Mouse (Mus musculus): ENCODE results near the gene Tmem233.

- TF ChIP-seq CTCF (conservative IDR thresholded peaks at IDR 0.05; ENCODE audit: low read length) (no peak), POU5F1 (IDR thresholded peaks at IDR 0.05; ENCODE audit: borderline replicate concordance, low read length) (no peak), NANOG (IDR thresholded peaks at IDR 0.05; ENCODE audit: borderline replicate concordance, low read length) (no peak)
These were observed 58.7 kb downstream of the Tmem233 start, which contains the start of gene Prkab1 for GRCm38 (mm10) chr5:116024327-116024739.
